Mouse (Mus musculus) CH12.LX (cell line): ENCODE measurements at regions not wholly inside any gene's neighbourhood (a gene's known extent, or its start where the extent isn't known, plus 50 kb on each side); places are given as distances from the start of the nearest gene placed in this dataset.

ENCODE experiments used
- CTCF ChIP-seq, 2 experiments: IDR thresholded peaks in 1 of 2; conservative IDR thresholded peaks in 1 of 2; 2 replicates each; pipeline ENCODE4 v1.5.1; 2011 to 2012; ENCODE audit warnings: low read depth in 2 of 2, low read length in 2 of 2, improper control_type of control experiment in 1 of 2, inconsistent platforms in 1 of 2, mild to moderate bottlenecking in 1 of 2, moderate library complexity in 1 of 2
- EP300 ChIP-seq: IDR thresholded peaks from 2 replicates; pipeline ENCODE4 v1.6.1; 2011; ENCODE audit warnings: low read length, improper control_type of control experiment

DNA sequence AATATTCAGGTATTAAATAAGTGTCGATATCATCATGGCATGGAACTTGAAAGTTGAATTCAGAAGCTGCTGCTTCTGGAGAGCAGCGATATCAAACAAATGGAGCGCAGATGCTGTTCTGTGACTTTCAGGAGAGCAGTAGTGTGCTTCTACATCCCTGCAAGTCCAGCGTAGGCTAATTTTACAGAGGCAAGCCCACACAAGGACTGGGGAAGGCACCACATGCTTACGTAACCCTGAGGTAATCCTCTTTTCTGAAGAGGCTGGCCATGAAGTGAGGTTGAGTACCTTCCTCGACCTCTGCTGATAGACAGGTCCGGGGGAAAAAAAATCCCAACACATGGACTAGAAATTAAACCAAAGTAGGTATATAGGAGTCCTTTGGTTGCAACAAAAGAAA lies 88.2 kb downstream of the Ddx11 start:
- TF ChIP-seq CTCF (conservative IDR thresholded peaks at IDR 0.05 in 1 of 2, IDR thresholded peaks at IDR 0.05 in 1 of 2; ENCODE audit: low read depth in 2 of 2, low read length in 2 of 2) (no peak), EP300 (no peak)
